Mouse (Mus musculus) forebrain, embryonic 14.5 days (tissue): ENCODE results near the gene Pex16. TPM values are rescaled to one million over a fixed set of nuclear protein-coding genes. Genes with fewer than 3 reads are reported as not detected.

Experiments
- ATAC-seq: fragments of 200-750 bp; cut with Nextera tagmentation; 2 replicates; pipeline ENCODE4 v1.8.0; 2017; ENCODE audit warnings: mild to moderate bottlenecking, moderate library complexity
- DNase-seq: peaks from one replicate; pipeline ENCODE4 v3.0.0-alpha.2; 2015; ENCODE audit warnings: low spot score
- H3K27ac ChIP-seq: fragments of 300-500 bp; sonication (generic); 2 replicates; pipeline ENCODE4 v1.5.1; 2014; ENCODE audit warnings: low read depth, mild to moderate bottlenecking, control low read depth, low read length, moderate library complexity
- H3K27me3 ChIP-seq: fragments of 300-500 bp; sonication (generic); replicated peaks from 2 replicates; pipeline ENCODE4 v1.6.1; 2014; ENCODE audit warnings: low read length, control low read depth, mixed read lengths; ENCODE audit not compliant: control insufficient read depth, insufficient read depth
- H3K36me3 ChIP-seq: fragments of 300-500 bp; sonication (generic); 2 replicates; pipeline ENCODE4 v1.6.1; 2014; ENCODE audit warnings: low read length, control low read depth; ENCODE audit not compliant: control insufficient read depth, insufficient read depth
- H3K4me1 ChIP-seq: fragments of 300-500 bp; sonication (generic); 2 replicates; pipeline ENCODE4 v1.6.1; 2014; ENCODE audit warnings: antibody characterized with exemption, low read length, control low read depth; ENCODE audit not compliant: control insufficient read depth, insufficient read depth
- H3K4me2 ChIP-seq: fragments of 300-500 bp; sonication (generic); 2 replicates; pipeline ENCODE4 v1.6.1; 2014; ENCODE audit warnings: mild to moderate bottlenecking, control low read depth, low read length
- H3K4me3 ChIP-seq: fragments of 300-500 bp; sonication (generic); 2 replicates; pipeline ENCODE4 v1.5.1; 2014; ENCODE audit warnings: low read depth, low read length, control low read depth
- H3K9ac ChIP-seq: fragments of 300-500 bp; sonication (generic); 2 replicates; pipeline ENCODE4 v1.6.1; 2014; ENCODE audit warnings: mild to moderate bottlenecking, low read length, control low read depth, moderate library complexity
- H3K9me3 ChIP-seq: fragments of 300-500 bp; sonication (generic); replicated peaks from 2 replicates; pipeline ENCODE4 v1.6.1; 2016; ENCODE audit warnings: low read length, control low read depth, mixed read lengths; ENCODE audit not compliant: control insufficient read depth
- WGBS: fragments of 180-500 bp; shearing (Covaris S2); extraction: QIAGEN DNeasy Blood & Tissue Kit; methylation state at CpG from one replicate; pipeline ENCODE4 v1.1.7; 2014; 5-methylcytosine and 5-hydroxymethylcytosine counted together
- polyA plus RNA-seq: library from polyadenylated mRNA; unstranded; fragments of >200 nt; fragmentation: Nextera tagmentation; extraction: Ambion mirVana; gene quantifications from 2 replicates; pipeline ENCODE4 v1.2.1, GENCODE M21; 2014

The Pex16 gene
- polyA plus RNA-seq, 1 experiment from 2014 or later, result 37.1 TPM

DNA sequence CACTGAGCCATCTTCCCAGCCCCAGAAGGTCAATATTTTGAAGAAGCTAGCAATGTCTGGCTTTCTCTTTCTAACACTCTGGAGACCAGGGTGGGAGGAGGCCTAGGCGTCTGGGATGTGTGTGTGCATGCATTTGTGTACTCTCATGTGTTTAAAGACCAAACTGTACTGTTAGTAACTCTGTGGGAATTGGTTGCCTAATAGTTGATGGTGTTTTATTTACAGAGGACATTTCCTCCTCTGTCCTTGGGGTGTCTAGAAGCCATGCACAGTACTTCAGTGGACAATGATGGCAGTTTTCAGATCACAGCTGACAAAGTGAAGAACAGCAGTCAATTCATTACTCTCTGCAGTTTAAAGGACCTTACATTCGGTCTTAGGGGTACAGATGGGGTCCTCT, 27.3 kb upstream of the Pex16 start:
- H3K27ac ChIP-seq, result no peak overlapping the region

DNA sequence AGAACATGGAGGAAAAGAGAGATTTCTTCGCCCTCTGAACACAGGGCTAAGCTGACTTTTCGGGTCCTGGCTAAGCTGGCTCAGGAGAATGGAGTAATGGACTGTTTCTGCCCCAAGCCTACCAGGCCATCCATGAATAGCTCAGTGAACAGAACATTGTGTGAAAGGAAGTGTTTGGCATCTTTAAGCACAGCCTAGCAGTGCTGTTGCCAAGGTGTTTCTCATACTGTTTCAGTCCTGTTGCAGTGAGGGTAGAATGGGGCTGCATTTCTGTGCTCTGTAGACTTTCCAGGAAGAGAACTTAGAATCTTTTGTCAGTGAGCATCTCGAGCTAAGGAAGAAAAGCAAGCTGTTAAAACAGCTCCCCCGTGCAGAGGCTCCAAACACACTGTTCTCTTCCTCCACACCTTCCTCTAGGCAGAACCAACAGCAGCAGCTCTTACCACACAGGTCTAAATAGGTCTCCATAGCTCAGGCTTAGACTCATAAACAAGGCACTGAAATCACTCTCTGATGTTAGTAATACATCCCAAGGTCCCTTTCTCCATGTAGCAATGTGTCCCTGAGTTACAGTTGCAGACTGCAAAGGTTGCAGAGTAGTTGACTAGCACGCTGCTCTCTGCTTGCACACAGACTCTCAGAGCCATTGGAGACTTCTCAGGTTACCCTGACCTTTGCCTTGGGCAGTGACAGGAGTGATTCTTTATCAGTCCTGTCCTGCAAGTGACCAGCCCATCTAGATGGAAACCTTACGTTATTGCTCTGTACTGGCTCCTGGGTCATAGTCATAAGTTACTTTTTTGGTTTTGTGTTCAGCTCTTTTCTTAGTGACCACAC, 24.7 kb upstream of the Pex16 start:
- no peak for ATAC-seq
- no peaks in the 10 kb centered on the region for H3K9me3 ChIP-seq
- peaks cover 75% of the 10 kb centered on the region for H3K36me3 ChIP-seq
- H3K4me2 ChIP-seq, result no peak overlapping the region
- DNase-seq, result no peak
- no peak overlapping the region for H3K27ac ChIP-seq
- WGBS, result 78% methylated on average over 6 of the region's 6 CpGs
- no peaks in the 10 kb centered on the region for H3K4me1 ChIP-seq
- H3K27me3 ChIP-seq, result no peaks in the 10 kb centered on the region
- no peak overlapping the region for H3K9ac ChIP-seq
- H3K4me3 ChIP-seq, result no peak overlapping the region

More for the DNA sequence above, 27.3 kb upstream of the Pex16 start:
- Histone ChIP-seq H3K4me2 (no peak overlapping the region), H3K9ac (no peak overlapping the region), H3K27me3 (no peaks in the 10 kb centered on the region), H3K36me3 (peaks cover 73% of the 10 kb centered on the region), H3K4me1 (no peaks in the 10 kb centered on the region), H3K4me3 (no peak overlapping the region), H3K9me3 (no peaks in the 10 kb centered on the region)
- no peak for DNase-seq
- 91% methylated on average over 2 of the region's 2 CpGs for WGBS
- ATAC-seq, result no peak

DNA sequence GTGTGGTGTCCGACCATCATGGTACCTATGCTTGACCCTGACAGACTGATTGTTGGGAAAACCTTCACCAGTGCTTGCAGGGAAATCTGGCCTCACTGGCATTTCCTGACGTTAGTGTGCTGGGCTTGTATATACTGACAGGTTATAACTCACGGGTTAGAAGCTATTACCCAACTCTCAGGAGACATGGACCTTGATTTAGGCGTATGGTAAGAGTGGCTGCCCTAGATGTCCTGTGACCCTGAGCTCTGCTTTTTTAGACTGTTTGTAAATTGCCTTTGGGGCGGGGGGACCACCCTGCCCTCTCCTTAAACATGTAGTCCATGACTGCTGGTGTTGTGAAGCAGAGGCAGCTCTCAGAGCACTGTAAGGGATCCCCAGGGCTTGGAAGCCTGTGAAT, 23.8 kb upstream of the Pex16 start:
- ATAC-seq (no peak), DNase-seq (no peak)
- Histone ChIP-seq H3K4me3 (no peak overlapping the region), H3K9ac (no peak overlapping the region), H3K4me1 (no peaks in the 10 kb centered on the region), H3K4me2 (no peak overlapping the region), H3K9me3 (no peaks in the 10 kb centered on the region), H3K36me3 (peaks cover 75% of the 10 kb centered on the region), H3K27ac (no peak overlapping the region), H3K27me3 (no peaks in the 10 kb centered on the region)
- 87% methylated on average over 5 of the region's 5 CpGs for WGBS

DNA sequence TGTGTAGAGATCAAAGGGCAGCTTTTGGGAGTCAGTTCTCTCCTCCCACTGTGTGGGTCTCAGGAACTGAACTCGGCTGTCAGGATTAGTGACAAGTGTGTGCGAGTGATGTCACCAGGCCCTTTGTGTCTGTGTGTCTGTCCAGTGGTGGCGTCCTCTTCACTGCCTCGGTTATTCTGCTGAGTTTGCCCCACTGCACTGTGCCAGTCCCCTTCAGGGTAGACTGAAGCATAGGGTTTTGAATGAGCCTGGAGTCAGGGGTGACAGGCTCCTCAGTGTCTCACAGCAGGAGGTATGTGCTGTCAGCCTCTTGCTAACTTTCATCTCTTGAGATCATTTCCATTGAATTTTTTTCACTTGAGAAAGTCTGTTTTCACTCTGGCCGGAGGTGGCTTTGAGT, 21.1 kb upstream of the Pex16 start:
- H3K9ac ChIP-seq, result no peak overlapping the region
- H3K27ac ChIP-seq, result no peak overlapping the region
- no peaks in the 10 kb centered on the region for H3K4me1 ChIP-seq
- H3K4me3 ChIP-seq, result no peak overlapping the region
- no peak overlapping the region for H3K4me2 ChIP-seq
- ATAC-seq (no peak), DNase-seq (no peak)
- peaks cover 81% of the 10 kb centered on the region for H3K36me3 ChIP-seq
- H3K27me3 ChIP-seq, result no peaks in the 10 kb centered on the region
- no peaks in the 10 kb centered on the region for H3K9me3 ChIP-seq
- 20% methylated on average over 5 of the region's 5 CpGs for WGBS

DNA sequence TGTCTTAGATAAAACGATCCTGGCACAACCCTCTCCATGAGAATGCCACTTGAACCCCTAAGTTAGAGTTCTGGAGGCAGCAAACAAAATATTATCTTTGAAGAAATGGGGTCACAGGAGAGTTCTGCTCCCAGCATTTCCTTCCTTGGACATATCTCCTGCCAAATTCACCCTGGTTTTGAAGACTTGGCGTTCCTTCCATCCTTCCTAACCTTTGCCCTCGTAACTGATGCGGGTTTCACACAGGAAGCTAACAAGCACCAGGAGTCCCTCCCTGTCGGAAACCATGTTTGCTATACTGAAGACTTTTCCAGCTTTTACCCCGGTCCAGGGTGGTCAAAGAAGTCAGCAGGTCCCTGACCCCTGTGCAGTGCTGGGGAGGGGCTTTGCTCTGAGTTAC, 20.3 kb upstream of the Pex16 start:
- no peak for DNase-seq
- no peaks in the 10 kb centered on the region for H3K4me1 ChIP-seq
- H3K9me3 ChIP-seq, result no peaks in the 10 kb centered on the region
- WGBS, result 82% methylated on average over 6 of the region's 6 CpGs
- H3K4me3 ChIP-seq, result no peak overlapping the region
- no peak overlapping the region for H3K9ac ChIP-seq
- H3K27me3 ChIP-seq, result no peaks in the 10 kb centered on the region
- no peak overlapping the region for H3K27ac ChIP-seq
- no peak overlapping the region for H3K4me2 ChIP-seq
- H3K36me3 ChIP-seq, result peaks cover 81% of the 10 kb centered on the region
- no peak for ATAC-seq

DNA sequence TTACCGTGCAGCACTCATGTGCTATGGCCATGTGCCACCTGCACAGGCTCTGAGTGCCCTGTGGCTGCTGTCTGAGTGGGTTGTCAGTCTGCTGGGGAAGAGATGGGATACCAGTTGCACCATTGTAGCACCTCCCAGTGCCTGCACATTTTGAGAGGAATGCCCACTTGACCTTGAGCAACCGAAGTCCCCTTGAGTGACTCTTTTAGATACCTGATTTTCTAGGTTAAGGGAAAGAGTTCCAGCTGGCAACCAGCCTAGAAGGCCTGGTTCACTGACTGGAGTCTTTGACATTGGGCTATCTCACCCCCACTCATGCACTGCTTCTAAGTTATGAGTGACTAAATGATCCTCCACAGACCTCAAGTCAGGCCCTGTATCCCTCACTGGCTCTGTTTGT, 15.2 kb upstream of the Pex16 start:
- WGBS, result 82% methylated on average over 2 of the region's 2 CpGs
- DNase-seq (no peak), ATAC-seq (no peak)
- Histone ChIP-seq H3K9me3 (no peaks in the 10 kb centered on the region), H3K4me1 (no peaks in the 10 kb centered on the region), H3K36me3 (peaks cover 80% of the 10 kb centered on the region), H3K27me3 (no peaks in the 10 kb centered on the region), H3K4me2 (no peak overlapping the region), H3K4me3 (no peak overlapping the region), H3K9ac (no peak overlapping the region), H3K27ac (no peak overlapping the region)

DNA sequence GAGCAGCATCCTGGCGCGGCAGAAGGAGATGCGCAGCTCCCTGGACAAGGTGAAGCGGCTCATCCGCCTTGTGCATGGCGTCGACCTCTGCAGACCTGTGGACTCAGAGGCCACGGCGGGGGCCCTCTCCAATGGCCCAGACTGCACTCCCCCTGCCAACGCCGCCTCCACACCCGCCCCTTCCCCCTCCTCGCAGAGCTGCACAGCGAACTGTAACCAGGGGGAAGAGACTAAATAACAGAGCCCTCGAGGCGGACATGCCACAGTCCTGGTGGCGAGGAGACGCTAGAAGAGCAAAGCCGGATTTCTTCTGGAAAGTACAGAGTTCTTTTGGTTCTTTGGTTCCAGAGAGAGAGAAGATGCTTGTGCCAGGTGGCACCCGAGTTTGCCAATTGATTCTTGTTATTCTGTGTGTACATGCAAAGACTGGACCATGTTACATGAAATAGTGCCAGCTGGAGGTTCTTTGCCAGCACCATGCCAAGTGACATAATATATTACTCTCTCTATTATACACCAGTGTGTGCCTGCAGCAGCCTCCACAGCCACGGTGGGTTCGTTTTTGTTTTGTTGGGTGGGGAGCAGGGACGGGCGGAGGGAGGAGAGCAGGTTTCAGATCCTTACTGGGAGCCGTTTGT, 14.2 kb upstream of the Pex16 start:
- ATAC-seq (peak; percentile 54; the same call in 1 of the 2 replicates), DNase-seq (peak; percentile 58)
- H3K27ac ChIP-seq, result peak overlapping the region; percentile 9; the same call in 1 of the 2 replicates

DNA sequence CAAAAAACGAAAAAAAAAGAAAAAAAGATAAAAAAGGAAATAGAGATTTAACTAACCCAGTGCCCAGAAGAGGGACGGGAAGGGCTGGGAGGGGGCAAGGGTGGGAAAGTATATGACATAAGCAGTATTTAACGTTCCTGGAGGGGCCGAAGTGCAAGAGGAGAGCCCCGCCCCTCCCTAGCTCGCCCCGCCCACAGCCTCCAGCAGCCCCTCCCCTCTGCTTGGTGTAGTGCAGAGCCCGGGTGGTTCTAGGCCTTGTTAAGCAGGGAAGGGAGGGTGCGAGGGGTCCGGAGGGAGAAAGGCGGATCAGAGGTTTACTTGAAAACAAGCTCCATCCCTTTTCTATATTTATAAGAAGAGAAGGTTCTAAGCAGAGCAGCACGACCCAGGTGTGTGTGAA, 13.6 kb upstream of the Pex16 start:
- Histone ChIP-seq H3K4me1 (no peaks in the 10 kb centered on the region), H3K9ac (no peak overlapping the region), H3K36me3 (peaks cover 74% of the 10 kb centered on the region), H3K9me3 (no peaks in the 10 kb centered on the region), H3K4me2 (no peak overlapping the region), H3K27me3 (no peaks in the 10 kb centered on the region), H3K27ac (no peak overlapping the region; the same call in 1 of the 2 replicates), H3K4me3 (no peak overlapping the region)
- 23% methylated on average over 11 of the region's 12 CpGs for WGBS
- ATAC-seq (peak; percentile 56; the same call in 1 of the 2 replicates), DNase-seq (no peak)

More for the DNA sequence above, 14.2 kb upstream of the Pex16 start:
- H3K4me3 ChIP-seq, result no peak overlapping the region
- H3K4me1 ChIP-seq, result no peaks in the 10 kb centered on the region
- H3K36me3 ChIP-seq, result peaks cover 79% of the 10 kb centered on the region
- 68% methylated on average over 25 of the region's 25 CpGs for WGBS
- no peaks in the 10 kb centered on the region for H3K27me3 ChIP-seq
- H3K9me3 ChIP-seq, result no peaks in the 10 kb centered on the region
- no peak overlapping the region for H3K4me2 ChIP-seq
- H3K9ac ChIP-seq, result no peak overlapping the region

DNA sequence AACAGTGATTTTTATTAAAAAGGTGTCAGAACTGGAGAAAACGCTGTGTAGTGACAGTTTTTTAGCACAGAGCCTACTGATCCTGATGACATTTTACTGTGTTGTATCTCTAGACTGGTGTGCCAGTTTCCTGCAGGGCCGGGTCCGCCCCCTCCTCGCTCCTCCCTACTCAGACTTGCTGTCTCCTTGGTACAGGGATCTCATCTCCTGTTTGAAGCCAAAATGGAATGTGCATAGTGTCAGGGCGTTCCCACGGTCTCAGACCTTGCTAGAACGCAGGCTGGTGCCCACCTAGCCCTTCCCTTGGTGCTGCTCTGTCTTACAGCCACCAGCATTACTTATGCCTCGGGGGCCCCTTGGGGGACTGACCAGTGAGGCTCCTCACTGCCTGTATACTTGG, 12.7 kb upstream of the Pex16 start:
- Histone ChIP-seq H3K27me3 (no peaks in the 10 kb centered on the region), H3K27ac (no peak overlapping the region), H3K4me3 (no peak overlapping the region), H3K4me1 (no peaks in the 10 kb centered on the region), H3K36me3 (peaks cover 66% of the 10 kb centered on the region), H3K4me2 (no peak overlapping the region), H3K9ac (no peak overlapping the region), H3K9me3 (no peaks in the 10 kb centered on the region)
- 84% methylated on average over 8 of the region's 8 CpGs for WGBS
- no peak for DNase-seq
- no peak for ATAC-seq
